9 mouse cellular contexts compared by ENCODE assay signal in genomic region chr2:116980692-116981091, GRCm38 (mm10).
DNase-seq lines count a peak whose midpoint lies in the region; ATAC-seq lines count a peak whose summit lies in the region.
"Had no signal": no experiment of that assay in that cellular context is flagged by ENCODE, and none has a peak within 500 bp of the region (broad histone marks: within the 10 kb centered on the region; RNA-seq: fewer than 3 reads in every experiment).

No protein-coding gene starts in this region.

- 48% methylated on average over 5 of the region's 5 CpGs for WGBS in kidney, embryonic 16.5 days
- WGBS in limb, embryonic 10.5 days = 41% methylated on average over 5 of the region's 5 CpGs

- no peak overlapping the region for H3K4me3 ChIP-seq in kidney, embryonic 16.5 days (ENCODE audit: low read length)
- H3K4me3 ChIP-seq in limb, embryonic 10.5 days = no peak overlapping the region

- H3K9ac ChIP-seq in kidney, embryonic 16.5 days (replicated peaks; ENCODE audit: low read length) = no peak overlapping the region

- no peak overlapping the region for H3K4me2 ChIP-seq in kidney, embryonic 16.5 days (replicated peaks; ENCODE audit: low read depth, low read length)

- ATAC-seq in kidney, embryonic 16.5 days (ENCODE audit: low FRiP score, low TSS enrichment) = no peak

- no peaks in the 10 kb centered on the region for H3K9me3 ChIP-seq in kidney, embryonic 16.5 days (ENCODE audit: low read length)
- H3K9me3 ChIP-seq in limb, embryonic 10.5 days (replicated peaks) = no peaks in the 10 kb centered on the region

- H3K27me3 ChIP-seq in kidney, embryonic 16.5 days (ENCODE audit: insufficient read depth, low read length) = no peaks in the 10 kb centered on the region
- H3K27me3 ChIP-seq in limb, embryonic 10.5 days (ENCODE audit: low read depth, poor library complexity, severe bottlenecking) = no peaks in the 10 kb centered on the region

- peaks cover 68% of the 10 kb centered on the region for H3K4me1 ChIP-seq in kidney, embryonic 16.5 days (ENCODE audit: insufficient read depth, low read length)
- H3K4me1 ChIP-seq in limb, embryonic 10.5 days = peaks cover 51% of the 10 kb centered on the region

- DNase-seq in kidney, postnatal 14 days = no peak
- DNase-seq in ZHBTc4 (ENCODE audit: low read depth, low spot score) = peak; percentile 35
- DNase-seq in embryo, embryonic 9.5 days (ENCODE audit: extremely low spot score) = peak; percentile 37
- no peak for DNase-seq in limb, embryonic 10.5 days (ENCODE audit: low spot score)
- DNase-seq in right cerebral cortex, postnatal 10 days (ENCODE audit: low spot score in 2 of 2) = no peak
- no peak for DNase-seq in right cerebral cortex, postnatal 14 days
- DNase-seq: cerebellum, adult 8-10 months; left cerebral cortex, postnatal 4 days had no signal

- H3K36me3 ChIP-seq in kidney, embryonic 16.5 days (ENCODE audit: insufficient read depth, low read length) = no peaks in the 10 kb centered on the region
- H3K36me3 ChIP-seq in limb, embryonic 10.5 days = no peaks in the 10 kb centered on the region

- peak overlapping the region; percentile 91 for H3K27ac ChIP-seq in kidney, embryonic 16.5 days (ENCODE audit: low read length)
- peak overlapping the region; percentile 86 for H3K27ac ChIP-seq in limb, embryonic 10.5 days

Comparison
In these comparisons a context has a peak if more than half of its experiments do, and no peak if none do; other contexts are left out.
1. DNase-seq: peak in ZHBTc4 (single experiment) and embryo, embryonic 9.5 days (single experiment); none in kidney, postnatal 14 days (single experiment), limb, embryonic 10.5 days (single experiment), right cerebral cortex, postnatal 10 days (0 of 2) and right cerebral cortex, postnatal 14 days (single experiment).